Mouse (Mus musculus) limb, embryonic 13.5 days (tissue): ENCODE data around the gene Slc37a3. TPM values are rescaled to one million over a fixed set of nuclear protein-coding genes. Genes with fewer than 3 reads are reported as not detected.
"Not testable (repeated sequence)": the region's sequence is repeated elsewhere in the genome, so short reads cannot be mapped to it uniquely, and the experiment has no call there.

ENCODE experiments used
- ATAC-seq: fragments of 200-750 bp; cut with Nextera tagmentation; 2 replicates; pipeline ENCODE4 v1.8.0; 2017; ENCODE audit warnings: low read depth, moderate number of reproducible peaks, moderate TSS enrichment; ENCODE audit not compliant: low FRiP score
- H3K27ac ChIP-seq: fragments of 300-500 bp; sonication (generic); 2 replicates; pipeline ENCODE4 v1.5.1; 2015; ENCODE audit warnings: inconsistent platforms, mild to moderate bottlenecking, moderate library complexity
- H3K27me3 ChIP-seq: fragments of 300-500 bp; sonication (generic); 2 replicates; pipeline ENCODE4 v1.6.1; 2015; ENCODE audit warnings: mild to moderate bottlenecking, inconsistent platforms
- H3K36me3 ChIP-seq: fragments of 300-500 bp; sonication (generic); 2 replicates; pipeline ENCODE4 v1.6.1; 2015; ENCODE audit warnings: inconsistent platforms, mild to moderate bottlenecking, moderate library complexity
- H3K4me1 ChIP-seq: fragments of 300-500 bp; sonication (generic); 2 replicates; pipeline ENCODE4 v1.6.1; 2015; ENCODE audit warnings: inconsistent platforms
- H3K4me2 ChIP-seq: fragments of 300-500 bp; sonication (generic); replicated peaks from 2 replicates; pipeline ENCODE4 v1.6.1; 2015; ENCODE audit warnings: inconsistent platforms, mild to moderate bottlenecking, moderate library complexity
- H3K4me3 ChIP-seq: fragments of 300-500 bp; sonication (generic); 2 replicates; pipeline ENCODE4 v1.5.1; 2015; ENCODE audit warnings: moderate library complexity, mild to moderate bottlenecking, inconsistent platforms
- H3K9ac ChIP-seq: fragments of 300-500 bp; sonication (generic); 2 replicates; pipeline ENCODE4 v1.6.1; 2015; ENCODE audit warnings: mild to moderate bottlenecking, inconsistent platforms
- H3K9me3 ChIP-seq: fragments of 300-500 bp; sonication (generic); 2 replicates; pipeline ENCODE4 v1.6.1; 2016; ENCODE audit warnings: inconsistent platforms
- WGBS: fragments of 180-500 bp; shearing (Covaris S2); methylation state at CpG from one replicate; pipeline ENCODE4 v1.1.7; 2015; 5-methylcytosine and 5-hydroxymethylcytosine counted together
- polyA plus RNA-seq: library from polyadenylated mRNA; unstranded; fragments of >200 nt; fragmentation: Nextera tagmentation; extraction: Ambion mirVana; gene quantifications from 2 replicates; pipeline ENCODE4 v1.2.1, GENCODE M21; 2015

The Slc37a3 gene
- polyA plus RNA-seq, 1 experiment from 2014 or later: 67.7 TPM

DNA sequence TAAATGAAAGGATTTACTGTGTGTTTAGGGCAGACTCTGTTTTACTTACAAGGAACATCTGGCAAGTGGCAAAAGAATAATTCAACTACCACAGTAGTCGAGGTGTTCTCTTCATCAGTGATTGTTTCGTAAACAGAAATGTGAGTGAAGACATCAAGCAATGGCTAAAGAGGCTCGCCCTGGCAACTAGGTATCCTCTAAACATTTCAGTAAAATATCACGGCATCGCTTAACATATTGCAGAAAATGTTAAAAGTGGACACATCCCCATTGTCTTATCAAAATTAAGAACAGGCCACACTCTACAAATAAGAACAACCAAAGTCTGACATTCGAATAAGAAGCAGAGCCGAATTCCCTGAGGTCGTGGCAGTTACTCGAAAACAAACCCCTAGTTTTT is 700 bp downstream of the Slc37a3 start:
- Histone ChIP-seq H3K4me2 (peak overlapping the region; percentile 71), H3K27ac (no peak overlapping the region), H3K9ac (peak overlapping the region; percentile 94), H3K4me3 (peak overlapping the region; percentile 91), H3K36me3 (peaks cover 12% of the 10 kb centered on the region), H3K4me1 (peaks cover 40% of the 10 kb centered on the region), H3K9me3 (no peaks in the 10 kb centered on the region), H3K27me3 (peaks cover 20% of the 10 kb centered on the region)
- ATAC-seq: no peak
- 16% methylated on average over 9 of the region's 9 CpGs for WGBS

DNA sequence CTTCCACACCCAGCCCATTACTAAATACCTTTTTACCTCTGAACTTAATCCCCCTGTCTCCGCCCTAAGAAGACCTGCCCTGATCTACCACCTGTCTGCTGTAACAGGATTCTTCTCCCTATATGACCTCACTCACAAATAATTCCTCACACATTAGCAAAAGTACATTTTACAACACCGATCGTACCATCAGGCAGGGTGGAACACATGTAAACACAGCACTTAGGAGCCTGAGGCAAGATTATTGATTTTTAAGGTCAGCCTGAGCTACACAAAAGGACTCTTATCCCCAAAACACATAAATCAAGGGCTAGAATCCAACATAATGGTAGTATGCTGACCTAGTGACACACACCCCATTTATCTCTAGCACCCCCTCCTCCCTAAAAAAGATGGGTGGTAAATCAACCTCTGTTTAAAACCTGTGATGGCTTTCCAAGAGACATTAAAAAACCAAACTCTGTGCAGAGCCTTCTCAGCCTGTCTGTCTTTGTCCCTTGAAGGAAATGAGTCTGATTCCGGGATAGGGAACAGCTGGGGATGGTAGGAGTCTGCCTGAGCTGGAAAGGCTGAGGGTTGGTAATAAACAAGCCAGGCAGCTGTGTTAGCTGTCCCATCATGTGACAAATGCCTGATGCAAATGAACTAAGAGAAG is 4.0 kb downstream of the Slc37a3 start:
- Histone ChIP-seq H3K27ac (no peak overlapping the region), H3K4me1 (peaks cover 40% of the 10 kb centered on the region), H3K9me3 (no peaks in the 10 kb centered on the region), H3K9ac (no peak overlapping the region), H3K36me3 (peaks cover 12% of the 10 kb centered on the region), H3K4me3 (no peak overlapping the region), H3K4me2 (no peak overlapping the region), H3K27me3 (no peaks in the 10 kb centered on the region)
- WGBS: 60% methylated on average over 4 of the region's 4 CpGs
- no peak for ATAC-seq

DNA sequence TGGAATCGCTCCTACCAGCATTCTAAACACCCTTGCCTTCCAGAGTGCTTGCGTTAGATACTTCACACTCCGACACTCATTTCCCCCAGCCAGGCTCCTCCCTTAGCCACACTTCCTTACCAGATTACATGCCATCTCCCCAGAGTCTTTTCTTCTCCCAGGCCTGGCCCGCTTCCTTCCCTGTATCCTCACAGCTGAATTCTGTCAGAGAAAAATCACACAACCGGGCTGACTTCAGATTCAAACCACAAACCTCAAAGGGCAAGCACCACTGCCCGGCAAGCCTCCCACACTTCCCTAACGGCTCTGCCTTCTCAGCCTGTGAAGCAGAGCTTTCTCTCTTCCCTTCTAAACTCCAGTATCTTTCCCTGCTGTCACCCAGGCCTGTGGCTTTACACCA is 4.7 kb downstream of the Slc37a3 start:
- 46% methylated on average over 7 of the region's 7 CpGs for WGBS
- peaks cover 38% of the 10 kb centered on the region for H3K4me1 ChIP-seq
- no peaks in the 10 kb centered on the region for H3K9me3 ChIP-seq
- no peak overlapping the region for H3K4me2 ChIP-seq
- 0 out of 2 replicates have a peak overlapping the region, but pooled peaks have one; percentile 25 for H3K9ac ChIP-seq
- no peak overlapping the region for H3K4me3 ChIP-seq
- no peak for ATAC-seq
- H3K27ac ChIP-seq: no peak overlapping the region
- H3K27me3 ChIP-seq: no peaks in the 10 kb centered on the region
- peaks cover 13% of the 10 kb centered on the region for H3K36me3 ChIP-seq

DNA sequence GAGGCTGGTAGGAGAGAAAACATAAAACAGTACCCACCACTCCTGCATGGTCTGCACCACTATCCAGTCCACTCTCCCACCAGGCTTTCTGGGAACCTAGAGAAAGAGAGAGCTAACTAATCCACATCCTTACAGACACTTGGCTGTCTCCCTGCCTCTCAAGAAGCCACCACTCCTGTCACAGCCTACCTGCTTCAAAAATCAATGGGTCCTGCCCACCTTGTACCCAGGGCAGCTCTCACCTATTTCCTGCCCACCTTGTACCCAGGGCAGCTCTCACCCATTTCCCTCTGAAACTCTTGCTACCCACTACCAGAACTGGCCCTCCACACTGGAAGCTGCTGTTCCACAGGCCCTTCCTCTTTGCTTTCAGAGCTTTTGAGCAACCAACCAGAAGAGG is 5.4 kb downstream of the Slc37a3 start:
- Histone ChIP-seq H3K4me2 (no peak overlapping the region), H3K4me3 (no peak overlapping the region), H3K27ac (no peak overlapping the region), H3K36me3 (peaks cover 17% of the 10 kb centered on the region), H3K4me1 (peaks cover 37% of the 10 kb centered on the region), H3K27me3 (no peaks in the 10 kb centered on the region), H3K9ac (no peak overlapping the region), H3K9me3 (no peaks in the 10 kb centered on the region)
- ATAC-seq: no peak

DNA sequence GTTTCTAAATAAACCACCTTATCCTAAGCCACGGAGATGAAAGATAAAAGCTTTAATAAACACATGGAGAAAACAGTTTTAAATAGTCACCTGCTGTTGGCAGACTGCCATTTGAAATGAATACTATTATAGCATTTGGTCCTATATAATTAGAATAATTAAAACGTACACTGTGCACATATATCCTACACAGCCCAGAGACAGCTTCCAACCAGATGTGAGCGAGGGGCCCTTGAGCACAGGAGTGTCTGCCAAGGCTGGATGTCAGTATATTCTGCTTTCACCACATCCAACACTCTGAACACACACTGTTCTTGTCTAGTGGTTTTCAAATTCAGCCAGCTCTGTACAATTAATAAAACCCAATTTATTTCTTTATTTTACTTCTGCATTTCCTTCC is 7.8 kb downstream of the Slc37a3 start:
- no peak overlapping the region for H3K4me2 ChIP-seq
- WGBS: 50% methylated on average over 3 of the region's 3 CpGs
- ATAC-seq: no peak
- H3K4me3 ChIP-seq: no peak overlapping the region
- H3K4me1 ChIP-seq: peaks cover 21% of the 10 kb centered on the region
- H3K9ac ChIP-seq: no peak overlapping the region
- H3K9me3 ChIP-seq: no peaks in the 10 kb centered on the region
- no peak overlapping the region for H3K27ac ChIP-seq
- H3K36me3 ChIP-seq: peaks cover 34% of the 10 kb centered on the region
- H3K27me3 ChIP-seq: no peaks in the 10 kb centered on the region

DNA sequence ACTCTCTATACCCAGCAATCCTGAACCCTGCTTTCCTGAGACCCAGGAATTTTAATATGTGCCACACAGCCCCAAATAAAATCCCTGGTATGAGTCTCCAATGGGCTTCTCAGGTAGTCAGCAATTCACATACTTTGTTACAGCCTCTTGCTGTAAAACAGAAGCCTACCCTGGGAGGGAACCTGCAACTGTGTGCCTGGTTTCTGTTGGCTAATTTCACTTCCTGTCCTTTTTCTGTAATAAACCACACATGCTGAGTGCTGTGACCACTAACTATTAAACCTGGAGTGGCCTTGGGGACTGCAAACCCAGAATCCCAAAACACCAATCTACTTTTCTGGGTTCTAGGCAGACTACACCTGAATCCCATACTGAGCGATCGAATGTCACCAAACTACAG is 14.8 kb downstream of the Slc37a3 start:
- H3K9ac ChIP-seq: no peak overlapping the region
- no peaks in the 10 kb centered on the region for H3K9me3 ChIP-seq
- H3K4me3 ChIP-seq: no peak overlapping the region
- peaks cover 7% of the 10 kb centered on the region; the same call in 1 of the 2 replicates for H3K4me1 ChIP-seq
- peak overlapping the region; percentile 16; the same call in 1 of the 2 replicates for H3K27ac ChIP-seq
- 64% methylated on average over 2 of the region's 2 CpGs for WGBS
- ATAC-seq: no peak
- no peaks in the 10 kb centered on the region for H3K27me3 ChIP-seq
- peaks cover 64% of the 10 kb centered on the region for H3K36me3 ChIP-seq
- no peak overlapping the region for H3K4me2 ChIP-seq

DNA sequence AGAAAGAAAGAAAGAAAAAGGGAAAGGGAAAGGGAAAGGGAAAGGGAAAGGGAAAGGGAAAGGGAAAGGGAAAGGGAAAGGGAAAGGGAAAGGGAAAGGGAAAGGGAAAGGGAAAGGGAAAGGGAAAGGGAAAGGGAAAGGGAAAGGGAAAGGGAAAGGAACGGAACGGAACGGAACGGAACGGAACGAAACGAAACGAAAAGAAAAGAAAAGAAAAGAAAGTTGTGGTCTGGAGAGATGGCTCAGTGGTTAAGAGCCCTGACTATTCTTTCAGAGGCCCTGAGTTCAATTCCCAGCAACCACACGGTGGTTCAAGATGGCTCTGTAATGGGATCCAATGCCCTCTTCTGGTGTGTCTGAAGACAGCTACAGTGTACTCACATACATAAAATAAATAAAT is 18.3 kb downstream of the Slc37a3 start:
- WGBS: 97% methylated on average over 9 of the region's 9 CpGs
- not testable (repeated sequence) for H3K9ac ChIP-seq, ATAC-seq, H3K4me2 ChIP-seq, H3K9me3 ChIP-seq, H3K27ac ChIP-seq, H3K4me3 ChIP-seq, H3K4me1 ChIP-seq, H3K27me3 ChIP-seq
- H3K36me3 ChIP-seq: peaks cover 71% of the 10 kb centered on the region

DNA sequence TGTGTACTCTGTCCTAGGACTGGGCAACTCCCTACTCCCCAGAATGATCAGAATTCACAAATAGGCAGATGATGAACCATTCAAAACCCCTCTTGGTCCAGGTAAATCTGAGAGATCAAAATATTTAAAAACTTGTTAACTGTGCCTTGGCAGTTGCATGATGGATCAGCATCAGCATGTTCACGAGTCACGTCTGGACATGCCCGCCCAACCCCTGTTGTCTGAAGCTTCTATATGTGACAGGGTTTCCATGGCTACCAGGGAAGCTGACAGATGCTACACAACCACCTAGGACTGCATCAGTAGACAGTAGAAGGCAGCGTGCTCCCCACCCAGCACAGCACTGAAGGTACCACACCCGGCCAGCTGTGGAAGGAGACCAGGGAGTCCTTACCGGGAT is 28.5 kb downstream of the Slc37a3 start:
- Histone ChIP-seq H3K9ac (no peak overlapping the region), H3K4me2 (no peak overlapping the region), H3K4me3 (no peak overlapping the region), H3K27me3 (no peaks in the 10 kb centered on the region), H3K27ac (no peak overlapping the region), H3K4me1 (peaks cover 14% of the 10 kb centered on the region; the same call in 1 of the 2 replicates), H3K9me3 (no peaks in the 10 kb centered on the region), H3K36me3 (peaks cover 85% of the 10 kb centered on the region)
- no peak for ATAC-seq
- 75% methylated on average over 6 of the region's 6 CpGs for WGBS

DNA sequence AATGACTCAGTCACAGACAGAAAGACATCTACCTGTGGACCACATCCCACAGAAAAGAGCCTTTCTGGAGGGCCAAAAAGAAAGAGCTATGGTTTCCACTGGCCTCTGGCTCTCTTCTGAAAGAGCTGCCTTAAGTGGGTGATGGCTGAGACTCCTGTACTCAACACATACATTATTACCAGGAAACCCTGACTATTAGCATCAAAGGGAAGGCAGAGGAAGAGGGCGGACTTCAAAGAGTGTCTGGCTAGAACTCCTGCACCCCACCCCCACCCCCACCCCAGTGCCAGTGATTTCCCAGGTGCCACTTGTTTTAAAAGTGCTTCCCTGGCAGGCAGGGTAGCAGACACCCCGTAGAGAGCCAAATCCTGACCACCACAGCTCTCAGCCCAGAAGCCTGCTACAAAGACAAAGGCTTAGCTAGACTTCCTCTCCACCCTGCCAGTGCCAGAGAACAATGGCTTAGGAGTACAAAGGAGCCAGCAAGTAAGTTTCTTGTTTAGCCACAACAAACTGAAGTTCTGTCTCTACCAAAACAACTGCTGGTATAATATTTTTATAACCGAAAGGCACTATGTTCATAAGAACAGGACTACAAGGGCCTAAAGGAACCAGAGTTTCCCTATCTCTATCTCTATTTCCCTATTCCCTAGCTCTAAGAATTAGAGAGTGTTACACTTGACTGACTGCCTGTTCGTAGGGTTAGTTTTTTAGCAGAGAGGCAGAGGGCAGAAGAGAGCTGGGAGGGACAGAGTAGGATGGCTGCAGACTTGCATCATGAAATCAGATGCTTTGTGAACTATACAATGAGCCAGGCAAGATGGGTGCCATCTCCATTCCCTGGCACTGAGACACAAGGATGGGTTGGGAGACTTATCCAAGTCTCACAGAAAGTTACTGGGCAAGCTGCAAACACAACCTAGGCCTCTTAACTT is 29.3 kb downstream of the Slc37a3 start:
- Histone ChIP-seq H3K27ac (no peak overlapping the region), H3K27me3 (no peaks in the 10 kb centered on the region), H3K9ac (no peak overlapping the region), H3K36me3 (peaks cover 85% of the 10 kb centered on the region), H3K4me3 (no peak overlapping the region), H3K4me2 (no peak overlapping the region), H3K4me1 (peaks cover 14% of the 10 kb centered on the region; the same call in 1 of the 2 replicates), H3K9me3 (no peaks in the 10 kb centered on the region)
- ATAC-seq: no peak
- WGBS: 30% methylated on average over 4 of the region's 4 CpGs

DNA sequence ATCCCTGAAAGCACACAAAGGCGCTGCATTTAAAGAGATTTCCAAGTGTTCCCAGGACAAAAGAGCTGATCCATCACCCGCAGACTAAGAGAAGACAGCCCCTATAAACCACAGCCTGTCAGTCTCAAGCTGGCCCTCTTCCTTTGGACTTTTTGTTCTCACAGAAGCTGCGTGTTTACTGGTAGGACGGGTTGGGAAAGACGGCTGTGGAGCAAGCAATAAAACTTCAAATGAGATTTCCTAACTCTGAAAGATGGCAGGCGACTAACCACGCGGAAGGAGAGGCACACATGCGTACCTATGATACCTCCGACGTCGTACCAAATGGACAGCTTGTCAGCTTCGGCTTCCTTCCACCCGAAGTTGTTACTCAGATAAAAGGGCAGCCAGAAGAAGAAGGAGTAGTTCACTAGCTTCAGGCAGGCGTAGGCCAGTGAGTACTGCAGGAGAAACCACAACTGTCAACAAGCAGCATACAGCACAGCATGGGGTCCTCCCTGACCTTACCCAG is 30.4 kb downstream of the Slc37a3 start:
- H3K4me1 ChIP-seq: peaks cover 14% of the 10 kb centered on the region; the same call in 1 of the 2 replicates
- H3K27ac ChIP-seq: no peak overlapping the region
- 16% methylated on average over 15 of the region's 15 CpGs for WGBS
- no peak overlapping the region for H3K9ac ChIP-seq
- no peaks in the 10 kb centered on the region for H3K9me3 ChIP-seq
- no peaks in the 10 kb centered on the region for H3K27me3 ChIP-seq
- no peak for ATAC-seq
- no peak overlapping the region for H3K4me3 ChIP-seq
- H3K36me3 ChIP-seq: peaks cover 87% of the 10 kb centered on the region
- H3K4me2 ChIP-seq: no peak overlapping the region

DNA sequence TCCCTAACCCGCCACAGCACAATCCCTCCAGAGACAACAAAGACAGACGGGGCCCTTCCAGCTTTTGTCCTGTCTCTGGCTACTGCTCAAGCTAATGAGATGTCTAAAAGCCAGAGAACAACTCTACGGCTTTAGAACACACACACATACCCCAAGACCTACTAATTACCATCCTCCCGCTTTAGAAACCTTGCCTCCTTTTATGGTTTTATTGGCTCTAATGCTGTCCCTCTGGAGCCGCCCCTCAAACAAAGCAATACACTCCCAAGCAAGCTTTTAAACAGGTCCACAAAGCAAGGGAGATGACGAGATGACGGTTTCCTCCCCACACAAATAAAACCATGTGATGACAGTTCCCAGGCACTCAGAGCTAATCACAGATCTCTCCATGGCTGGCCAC is 32.0 kb downstream of the Slc37a3 start:
- Histone ChIP-seq H3K4me3 (no peak overlapping the region), H3K9ac (no peak overlapping the region), H3K27ac (no peak overlapping the region), H3K27me3 (no peaks in the 10 kb centered on the region), H3K4me2 (no peak overlapping the region), H3K9me3 (no peaks in the 10 kb centered on the region), H3K4me1 (peaks cover 14% of the 10 kb centered on the region; the same call in 1 of the 2 replicates), H3K36me3 (peaks cover 79% of the 10 kb centered on the region)
- ATAC-seq: no peak
- WGBS: 34% methylated on average over 7 of the region's 7 CpGs

DNA sequence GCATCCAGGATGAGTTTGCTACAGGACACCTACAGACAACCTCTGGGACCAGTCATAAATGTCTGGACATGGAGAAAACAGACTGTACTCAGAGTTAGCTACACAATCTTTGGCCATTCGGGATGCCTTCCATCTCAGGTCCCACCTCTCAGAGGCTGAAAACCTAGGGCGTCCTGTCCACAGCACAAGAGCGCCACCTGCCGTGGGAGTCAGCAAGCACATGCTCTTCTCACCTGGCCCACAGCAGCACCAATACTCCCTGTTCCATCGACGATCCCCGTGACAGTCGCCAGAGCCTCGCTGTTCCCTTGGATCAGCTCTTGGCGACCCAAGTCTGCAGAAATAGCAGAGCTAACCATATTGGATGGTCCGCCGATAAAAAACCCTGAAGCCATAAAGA is 33.5 kb downstream of the Slc37a3 start:
- 15% methylated on average over 12 of the region's 12 CpGs for WGBS
- no peaks in the 10 kb centered on the region for H3K9me3 ChIP-seq
- ATAC-seq: peak; percentile 73; the same call in 1 of the 2 replicates
- no peaks in the 10 kb centered on the region for H3K27me3 ChIP-seq
- no peak overlapping the region for H3K4me3 ChIP-seq
- no peak overlapping the region for H3K9ac ChIP-seq
- H3K36me3 ChIP-seq: peaks cover 68% of the 10 kb centered on the region
- H3K4me1 ChIP-seq: peaks cover 14% of the 10 kb centered on the region; the same call in 1 of the 2 replicates
- no peak overlapping the region for H3K4me2 ChIP-seq
- H3K27ac ChIP-seq: no peak overlapping the region
